Comparison of ENCODE assay signal across 29 mouse cellular contexts in the genomic region with DNA sequence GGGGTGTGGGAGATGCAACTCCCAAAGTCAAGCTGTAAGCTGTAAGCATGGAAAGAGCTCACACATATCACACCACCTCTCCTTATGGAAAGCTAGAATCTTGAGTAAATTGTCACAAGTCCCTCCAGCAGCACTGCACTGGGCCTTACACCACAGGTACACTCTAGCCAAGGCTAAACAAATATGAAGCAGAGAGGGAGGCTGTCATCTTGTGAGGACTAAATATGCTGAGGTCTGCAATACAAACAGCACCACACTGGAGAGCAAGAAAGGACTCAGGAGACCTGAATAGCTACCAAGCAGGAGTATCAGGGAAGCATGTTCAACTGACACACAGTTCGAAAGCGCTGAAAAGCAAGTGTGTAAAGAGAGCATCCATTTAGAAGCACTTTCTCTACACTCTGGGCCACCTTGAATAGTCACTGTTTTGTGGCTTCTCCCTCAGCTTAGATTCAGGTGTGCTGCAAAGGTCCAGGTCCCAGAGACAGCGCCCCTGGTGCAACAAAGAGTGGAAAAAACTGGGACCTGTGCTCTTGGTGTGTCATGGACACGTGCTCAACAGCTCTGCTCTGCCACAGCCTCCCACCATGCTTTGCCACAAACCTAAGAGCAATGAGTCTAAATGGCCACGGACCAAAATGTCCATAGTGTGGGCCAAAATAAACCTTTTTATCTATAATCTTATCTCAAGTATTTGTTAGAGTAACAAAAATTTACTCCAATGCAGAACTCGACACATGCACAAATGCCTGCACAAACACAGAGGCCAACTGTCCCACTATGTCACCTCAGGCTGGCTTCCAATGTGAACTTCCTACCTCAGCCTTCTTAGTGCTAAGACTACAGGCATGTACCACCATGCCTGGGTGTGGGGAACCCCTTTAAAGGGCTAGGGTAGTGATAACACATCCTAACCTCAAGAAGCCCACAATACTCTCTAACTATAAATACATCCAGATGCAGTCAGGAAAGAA. TPM values are rescaled to one million over a fixed set of nuclear protein-coding genes. Genes with fewer than 3 reads are reported as not detected.
DNase-seq lines count a peak whose midpoint lies in the region; ATAC-seq lines count a peak whose summit lies in the region.
"Had no signal": no experiment of that assay in that cellular context is flagged by ENCODE, and none has a peak within 500 bp of the region (broad histone marks: within the 10 kb centered on the region; RNA-seq: fewer than 3 reads in every experiment).

No protein-coding gene starts in this region.

- WGBS in heart, embryonic 13.5 days = 67% methylated on average over 6 of the region's 6 CpGs
- WGBS in lung, embryonic 16.5 days = 62% methylated on average over 6 of the region's 6 CpGs
- 74% methylated on average over 6 of the region's 6 CpGs for WGBS in liver, embryonic 13.5 days (ENCODE audit: insufficient replicate concordance)
- WGBS in stomach, embryonic 14.5 days = 78% methylated on average over 6 of the region's 6 CpGs

- peaks cover 60% of the 10 kb centered on the region for H3K4me1 ChIP-seq in heart, embryonic 13.5 days
- peaks cover 20% of the 10 kb centered on the region for H3K4me1 ChIP-seq in lung, embryonic 16.5 days (replicated peaks; ENCODE audit: control insufficient read depth, insufficient read depth, low read length)
- H3K4me1 ChIP-seq in liver, embryonic 13.5 days (replicated peaks) = peaks cover 90% of the 10 kb centered on the region
- H3K4me1 ChIP-seq in stomach, embryonic 14.5 days (ENCODE audit: control insufficient read depth, insufficient read depth, low read length) = peaks cover 3% of the 10 kb centered on the region; the same call in 1 of the 2 replicates
- H3K4me1 ChIP-seq: forebrain, embryonic 13.5 days; midbrain, embryonic 13.5 days had no signal

- H3K4me2 ChIP-seq in heart, embryonic 13.5 days = no peak overlapping the region
- H3K4me2 ChIP-seq in lung, embryonic 16.5 days (ENCODE audit: low read depth, low read length) = no peak overlapping the region
- no peak overlapping the region for H3K4me2 ChIP-seq in liver, embryonic 13.5 days
- no peak overlapping the region for H3K4me2 ChIP-seq in stomach, embryonic 14.5 days (replicated peaks; ENCODE audit: low read depth, low read length)
- H3K4me2 ChIP-seq: embryonic facial prominence, embryonic 15.5 days; forebrain, embryonic 13.5 days; hindbrain, embryonic 14.5 days; kidney, embryonic 15.5 days; limb, embryonic 13.5 days; lung, embryonic 14.5 days; midbrain, embryonic 13.5 days; neural tube, embryonic 15.5 days had no signal

- H3K9me3 ChIP-seq in heart, embryonic 13.5 days = no peaks in the 10 kb centered on the region
- no peaks in the 10 kb centered on the region for H3K9me3 ChIP-seq in lung, embryonic 16.5 days (ENCODE audit: control insufficient read depth, low read length)
- H3K9me3 ChIP-seq in liver, embryonic 13.5 days (replicated peaks) = no peaks in the 10 kb centered on the region
- H3K9me3 ChIP-seq in stomach, embryonic 14.5 days (ENCODE audit: control insufficient read depth, low read depth, low read length) = no peaks in the 10 kb centered on the region
- H3K9me3 ChIP-seq: embryonic facial prominence, embryonic 10.5 days; embryonic facial prominence, embryonic 15.5 days; forebrain, embryonic 13.5 days; kidney, embryonic 15.5 days; limb, embryonic 13.5 days; megakaryocyte, embryonic 14.5 days; midbrain, embryonic 13.5 days; neural tube, embryonic 15.5 days had no signal

- H3K36me3 ChIP-seq in heart, embryonic 13.5 days = no peaks in the 10 kb centered on the region
- no peaks in the 10 kb centered on the region for H3K36me3 ChIP-seq in lung, embryonic 16.5 days (ENCODE audit: control insufficient read depth, insufficient read depth, low read length)
- H3K36me3 ChIP-seq in liver, embryonic 13.5 days = 0 out of 2 replicates have a peak, but pooled peaks cover 4% of the 10 kb centered on the region
- no peaks in the 10 kb centered on the region for H3K36me3 ChIP-seq in stomach, embryonic 14.5 days (ENCODE audit: control insufficient read depth, insufficient read depth, low read length)
- H3K36me3 ChIP-seq: embryonic facial prominence, embryonic 15.5 days; kidney, embryonic 15.5 days; limb, embryonic 13.5 days; midbrain, embryonic 13.5 days; neural tube, embryonic 15.5 days had no signal

- H3K27ac ChIP-seq in heart, embryonic 13.5 days (replicated peaks) = no peak overlapping the region
- 0 out of 2 replicates have a peak overlapping the region, but pooled peaks have one; percentile 6 for H3K27ac ChIP-seq in lung, embryonic 16.5 days (ENCODE audit: low read length)
- peak overlapping the region; percentile 31 for H3K27ac ChIP-seq in liver, embryonic 13.5 days
- H3K27ac ChIP-seq in stomach, embryonic 14.5 days (ENCODE audit: low read length) = no peak overlapping the region
- H3K27ac ChIP-seq: embryonic facial prominence, embryonic 10.5 days; embryonic facial prominence, embryonic 15.5 days; forebrain, embryonic 13.5 days; hindbrain, embryonic 14.5 days; kidney, embryonic 15.5 days; limb, embryonic 13.5 days; midbrain, embryonic 13.5 days; neural tube, embryonic 15.5 days had no signal

- no peak for DNase-seq in heart, adult 8-10 months (ENCODE audit: low spot score)
- no peak for DNase-seq in lung, postnatal 4 days
- DNase-seq in liver, embryonic 13.5 days = no peak
- DNase-seq in right cerebral cortex, postnatal 25 days = no peak
- DNase-seq: adrenal gland, postnatal 14 days; cerebellum, adult 11-12 months; cerebellum, postnatal 14 days; gastrocnemius, postnatal 25 days; kidney, postnatal 25 days; lung, embryonic 14.5 days; lung, postnatal 36 days; retina, postnatal 1 day; right cerebral cortex, postnatal 14 days; thymus, adult 2 months; thymus, postnatal 36 days had no signal

- 0 out of 2 replicates have a peak overlapping the region, but pooled peaks have one; percentile 33 for H3K9ac ChIP-seq in heart, embryonic 13.5 days
- H3K9ac ChIP-seq in lung, embryonic 16.5 days (ENCODE audit: low read length) = no peak overlapping the region
- peak overlapping the region; percentile 18; the same call in 1 of the 2 replicates for H3K9ac ChIP-seq in liver, embryonic 13.5 days
- H3K9ac ChIP-seq in stomach, embryonic 14.5 days (replicated peaks; ENCODE audit: low read depth, low read length) = no peak overlapping the region
- H3K9ac ChIP-seq: embryonic facial prominence, embryonic 15.5 days; forebrain, embryonic 13.5 days; hindbrain, embryonic 14.5 days; kidney, embryonic 15.5 days; limb, embryonic 13.5 days; lung, embryonic 14.5 days; midbrain, embryonic 13.5 days; neural tube, embryonic 15.5 days had no signal

- no peak overlapping the region for H3K4me3 ChIP-seq in heart, embryonic 13.5 days
- H3K4me3 ChIP-seq in lung, embryonic 16.5 days (ENCODE audit: low read length) = no peak overlapping the region
- H3K4me3 ChIP-seq in liver, embryonic 13.5 days (replicated peaks) = no peak overlapping the region
- no peak overlapping the region for H3K4me3 ChIP-seq in stomach, embryonic 14.5 days (ENCODE audit: low read depth, low read length)
- H3K4me3 ChIP-seq: embryonic facial prominence, embryonic 10.5 days; embryonic facial prominence, embryonic 15.5 days; forebrain, embryonic 13.5 days; kidney, embryonic 15.5 days; limb, embryonic 13.5 days; megakaryocyte, embryonic 14.5 days; midbrain, embryonic 13.5 days; neural tube, embryonic 15.5 days had no signal

- no peaks in the 10 kb centered on the region for H3K27me3 ChIP-seq in heart, embryonic 13.5 days (replicated peaks)
- H3K27me3 ChIP-seq in lung, embryonic 16.5 days (ENCODE audit: control insufficient read depth, insufficient read depth, low read depth, low read length) = no peaks in the 10 kb centered on the region
- H3K27me3 ChIP-seq in liver, embryonic 13.5 days = no peaks in the 10 kb centered on the region
- no peaks in the 10 kb centered on the region for H3K27me3 ChIP-seq in stomach, embryonic 14.5 days (ENCODE audit: control insufficient read depth, insufficient read depth, low read length)
- H3K27me3 ChIP-seq: embryonic facial prominence, embryonic 15.5 days; forebrain, embryonic 13.5 days; kidney, embryonic 15.5 days; limb, embryonic 13.5 days; megakaryocyte, embryonic 14.5 days; midbrain, embryonic 13.5 days; neural tube, embryonic 15.5 days had no signal

- no peak for ATAC-seq in heart, embryonic 13.5 days (ENCODE audit: extremely low read depth, insufficient number of reproducible peaks, low FRiP score, low TSS enrichment)
- ATAC-seq in lung, embryonic 16.5 days (ENCODE audit: low read depth) = no peak
- no peak for ATAC-seq in liver, embryonic 13.5 days (ENCODE audit: low read depth)
- ATAC-seq in stomach, embryonic 14.5 days (ENCODE audit: insufficient number of reproducible peaks, insufficient read depth, low FRiP score, low read depth) = 0 out of 2 replicates have a peak, but pooled peaks have one; percentile 33
- ATAC-seq in granulocyte monocyte progenitor cell, adult 5-6 weeks (replicated peaks; ENCODE audit: poor library complexity, severe bottlenecking) = no peak
- ATAC-seq: forebrain, embryonic 13.5 days; intestine, postnatal 0 days; midbrain, embryonic 13.5 days had no signal

RNA-seq across cellular contexts. Expression of a gene that starts 14.8 kb away (rescaled TPM):
- polyA plus RNA-seq in heart, embryonic 13.5 days (2015; fragmentation: Nextera tagmentation; extraction: Ambion mirVana) = 5.8 and 6.5 TPM in 2 replicates
- total RNA-seq in heart, adult 8-10 months (2022) = 10 to 100 TPM; 23.0 to 31.0 (median 28.3) TPM
- polyA plus RNA-seq in lung, embryonic 16.5 days (2015; fragmentation: Nextera tagmentation; extraction: Ambion mirVana) = 11.0 and 11.1 TPM in 2 replicates
- polyA plus RNA-seq in liver, embryonic 13.5 days (2015; fragmentation: Nextera tagmentation; extraction: Ambion mirVana) = 6.5 and 8.7 TPM in 2 replicates
- 28.2 and 31.3 TPM in 2 replicates for polyA plus RNA-seq in stomach, embryonic 14.5 days (2014; fragmentation: Nextera tagmentation; extraction: Ambion mirVana)
- 30.8 and 35.4 TPM in 2 replicates for total RNA-seq in granulocyte monocyte progenitor cell, adult 5-6 weeks (2014; fragmentation: Nextera tagmentation)
- 12.9 and 13.4 TPM in 2 replicates for total RNA-seq in granulocyte monocyte progenitor cell, adult 5-6 weeks (2017)

Comparison
In these comparisons a context has a peak if more than half of its experiments do, and no peak if none do; other contexts are left out.
1. H3K27ac ChIP-seq: peak in lung, embryonic 16.5 days (single experiment) and liver, embryonic 13.5 days (single experiment); none in heart, embryonic 13.5 days (single experiment) and stomach, embryonic 14.5 days (single experiment).
2. H3K9ac ChIP-seq: peak in heart, embryonic 13.5 days (single experiment) and liver, embryonic 13.5 days (single experiment); none in lung, embryonic 16.5 days (single experiment) and stomach, embryonic 14.5 days (single experiment).